Mouse (Mus musculus) liver, embryonic 14.5 days (tissue): Measurements from ENCODE around the gene Ppip5k2.

Source experiments
- CTCF ChIP-seq: IDR thresholded peaks from 2 replicates; pipeline ENCODE4 v1.5.1; 2016; ENCODE audit warnings: antibody characterized with exemption, low read depth, control low read depth
- EP300 ChIP-seq: IDR thresholded peaks from 2 replicates; pipeline ENCODE4 v1.6.1; 2016; ENCODE audit warnings: antibody characterized with exemption, low read depth

- TF ChIP-seq CTCF: no peak; the same call in 1 of the 2 replicates
- no peak for TF ChIP-seq EP300
These were observed 93.6 kb downstream of the Ppip5k2 start for GRCm38 (mm10) chr1:97676526-97677177.
